Mouse (Mus musculus): ENCODE results near the gene Isca1.
"Not testable (repeated sequence)": the region's sequence is repeated elsewhere in the genome, so short reads cannot be mapped to it uniquely, and the experiment has no call there.

Gene Isca1

GRCm38 (mm10) chr13:59746164-59746563 is 23.4 kb downstream of the Isca1 start:
- no peak for DNase-seq

GRCm38 (mm10) chr13:59745462-59745861 is 24.1 kb downstream of the Isca1 start:
- DNase-seq = peak; percentile 45

GRCm38 (mm10) chr13:59741697-59742096 is 27.9 kb downstream of the Isca1 start:
- no peak for DNase-seq

- no peak for DNase-seq
Measured at GRCm38 (mm10) chr13:59741096-59741495, 28.5 kb downstream of the Isca1 start.

GRCm38 (mm10) chr13:59739397-59739796 is 30.2 kb downstream of the Isca1 start:
- no peak for DNase-seq

GRCm38 (mm10) chr13:59738455-59738854 is 31.2 kb downstream of the Isca1 start:
- DNase-seq = no peak

GRCm38 (mm10) chr13:59735190-59735589 is 34.4 kb downstream of the Isca1 start:
- DNase-seq = no peak

GRCm38 (mm10) chr13:59734347-59734746 is 35.3 kb downstream of the Isca1 start:
- DNase-seq = not testable (repeated sequence)

GRCm38 (mm10) chr13:59733936-59734335 is 35.7 kb downstream of the Isca1 start:
- DNase-seq = no peak

- no peak for DNase-seq
Measured at GRCm38 (mm10) chr13:59731652-59732051, 38.0 kb downstream of the Isca1 start, which contains the start of gene Spata31d1d. TSS of gene Spata31d1d (minus strand) at chr13:59731752.

GRCm38 (mm10) chr13:59728378-59729093 is 41.1 kb downstream of the Isca1 start:
- DNase-seq = peak; percentile 84

- DNase-seq = no peak
Measured at GRCm38 (mm10) chr13:59726139-59726867, 43.3 kb downstream of the Isca1 start.

GRCm38 (mm10) chr13:59722089-59722488 is 47.5 kb downstream of the Isca1 start:
- DNase-seq = not testable (repeated sequence)

GRCm38 (mm10) chr13:59719475-59719874 is 50.1 kb downstream of the Isca1 start:
- no peak for DNase-seq

- not testable (repeated sequence) for DNase-seq
Measured at GRCm38 (mm10) chr13:59718857-59719440, 50.7 kb downstream of the Isca1 start.

- DNase-seq = no peak
Measured at GRCm38 (mm10) chr13:59713710-59714109, 55.9 kb downstream of the Isca1 start.

- not testable (repeated sequence) for DNase-seq
Measured at GRCm38 (mm10) chr13:59711984-59712383, 57.6 kb downstream of the Isca1 start, which contains the start of gene Spata31d1b. TSS of gene Spata31d1b (plus strand) at chr13:59712284.

- no peak for DNase-seq
Measured at GRCm38 (mm10) chr13:59710230-59710629, 59.4 kb downstream of the Isca1 start, which contains the start of gene Spata31d1a. TSS of gene Spata31d1a (minus strand) at chr13:59710330.

Data from right cerebral cortex, adult 18-20 months (tissue).